Mouse (Mus musculus) brain, embryonic 14.5 days (tissue): Measurements from ENCODE around the gene Dtx3.

Experiments used
- CTCF ChIP-seq: fragments of 200-500 bp; IDR thresholded peaks from 2 replicates; pipeline ENCODE4 v1.5.1; 2012; ENCODE audit warnings: inconsistent platforms, mild to moderate bottlenecking, moderate library complexity, borderline replicate concordance; ENCODE audit not compliant: insufficient read depth, insufficient read length; ENCODE audit errors: extremely low read depth
- POLR2A ChIP-seq: fragments of 200-500 bp; IDR thresholded peaks from 2 replicates; pipeline ENCODE4 v1.6.1; 2012; ENCODE audit warnings: mild to moderate bottlenecking, inconsistent platforms, borderline replicate concordance; ENCODE audit not compliant: poor library complexity, insufficient read depth, insufficient read length, severe bottlenecking; ENCODE audit errors: extremely low read depth

- TF ChIP-seq CTCF, result no peak
- no peak for TF ChIP-seq POLR2A
Measured at GRCm38 (mm10) chr10:127165354-127165653, 30.2 kb downstream of the Dtx3 start.
